Mouse (Mus musculus): ENCODE measurements around the gene Dusp28. TPM values are rescaled to one million over a fixed set of nuclear protein-coding genes. Genes with fewer than 3 reads are reported as not detected.
A peak's percentile ranks its signal among the peaks of the same experiment; 100 is the strongest.

The Dusp28 gene
- polyA plus RNA-seq, 1 experiment from 2014 or later = 8.1 TPM

DNA sequence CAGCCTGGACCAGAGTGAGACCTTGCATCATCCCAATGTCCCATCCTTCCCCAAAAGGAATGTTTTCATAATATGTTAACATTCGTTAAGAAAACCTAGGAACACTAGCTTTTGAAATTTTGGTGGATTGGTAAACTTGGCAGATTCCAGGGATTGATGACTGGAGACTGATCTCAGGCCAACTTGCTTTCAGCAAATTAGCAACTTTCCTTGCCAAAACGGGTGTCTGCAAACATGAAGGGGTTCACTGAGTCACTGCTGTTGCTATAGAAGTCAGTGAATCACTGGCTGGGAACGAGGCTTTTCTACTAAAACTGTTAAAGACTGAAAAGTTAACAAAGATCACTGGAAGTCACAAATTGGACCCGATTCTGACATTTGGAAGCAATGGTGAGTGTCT is 3.2 kb upstream of the Dusp28 start:
- H3K36me3 ChIP-seq (ENCODE audit: control insufficient read depth, insufficient read depth) = no peaks in the 10 kb centered on the region
- no peak overlapping the region for H3K4me3 ChIP-seq (ENCODE audit: low read depth, low read length)
- H3K4me1 ChIP-seq (ENCODE audit: control insufficient read depth, low read depth, low read length) = peaks cover 15% of the 10 kb centered on the region
- H3K9me3 ChIP-seq (replicated peaks; ENCODE audit: control insufficient read depth, low read length) = no peaks in the 10 kb centered on the region
- H3K27ac ChIP-seq (ENCODE audit: low read length) = no peak overlapping the region
- no peak overlapping the region for H3K4me2 ChIP-seq (ENCODE audit: low read depth, low read length)
- H3K27me3 ChIP-seq (ENCODE audit: control insufficient read depth, insufficient read depth, low read depth, low read length) = peaks cover 9% of the 10 kb centered on the region
- no peak for ATAC-seq (ENCODE audit: low read depth)
- 51% methylated on average over 4 of the region's 4 CpGs for WGBS (ENCODE audit: insufficient replicate concordance)
- no peak overlapping the region for H3K9ac ChIP-seq (ENCODE audit: low read depth, low read length)

DNA sequence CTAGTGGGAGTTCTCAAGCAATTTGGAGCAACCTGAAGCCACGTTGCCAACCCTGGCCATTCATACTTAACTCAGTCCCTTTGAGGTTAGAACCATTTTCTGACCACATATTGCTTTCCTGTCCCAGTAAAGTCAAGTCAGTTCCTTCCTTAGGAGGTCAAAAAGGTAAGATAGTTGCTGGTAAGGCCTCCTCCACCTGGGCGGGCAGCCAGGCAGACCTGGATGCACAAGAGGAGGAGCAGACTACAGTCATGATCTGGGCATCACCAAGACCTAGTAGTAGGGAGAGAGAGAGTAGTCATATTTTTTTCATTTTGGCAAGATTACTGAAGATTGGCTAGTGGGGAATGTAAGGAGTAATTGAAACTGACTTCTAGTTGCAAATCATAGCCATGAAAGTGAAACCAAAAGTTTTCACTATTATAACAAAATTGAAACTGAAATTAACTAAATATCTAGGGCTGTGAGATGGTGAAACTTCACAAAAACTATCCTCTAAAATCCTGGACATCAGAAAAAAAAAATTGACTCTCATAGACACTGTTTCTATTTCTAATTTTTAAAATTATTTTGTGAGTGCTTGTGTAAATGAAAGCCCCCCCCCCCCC is 974 bp upstream of the Dusp28 start:
- H3K27ac ChIP-seq (ENCODE audit: low read length) = no peak overlapping the region
- H3K9ac ChIP-seq (ENCODE audit: low read depth, low read length) = no peak overlapping the region
- H3K9me3 ChIP-seq (replicated peaks; ENCODE audit: control insufficient read depth, low read length) = no peaks in the 10 kb centered on the region
- no peak for ATAC-seq (ENCODE audit: low read depth)
- WGBS (ENCODE audit: insufficient replicate concordance) = 61% methylated on average over 2 of the region's 2 CpGs
- no peaks in the 10 kb centered on the region for H3K36me3 ChIP-seq (ENCODE audit: control insufficient read depth, insufficient read depth)
- H3K4me1 ChIP-seq (ENCODE audit: control insufficient read depth, low read depth, low read length) = peaks cover 32% of the 10 kb centered on the region
- no peak overlapping the region for H3K4me3 ChIP-seq (ENCODE audit: low read depth, low read length)
- peak overlapping the region; percentile 93; the same call in 1 of the 2 replicates for H3K4me2 ChIP-seq (ENCODE audit: low read depth, low read length)
- H3K27me3 ChIP-seq (ENCODE audit: control insufficient read depth, insufficient read depth, low read depth, low read length) = peaks cover 4% of the 10 kb centered on the region; the same call in 1 of the 2 replicates

DNA sequence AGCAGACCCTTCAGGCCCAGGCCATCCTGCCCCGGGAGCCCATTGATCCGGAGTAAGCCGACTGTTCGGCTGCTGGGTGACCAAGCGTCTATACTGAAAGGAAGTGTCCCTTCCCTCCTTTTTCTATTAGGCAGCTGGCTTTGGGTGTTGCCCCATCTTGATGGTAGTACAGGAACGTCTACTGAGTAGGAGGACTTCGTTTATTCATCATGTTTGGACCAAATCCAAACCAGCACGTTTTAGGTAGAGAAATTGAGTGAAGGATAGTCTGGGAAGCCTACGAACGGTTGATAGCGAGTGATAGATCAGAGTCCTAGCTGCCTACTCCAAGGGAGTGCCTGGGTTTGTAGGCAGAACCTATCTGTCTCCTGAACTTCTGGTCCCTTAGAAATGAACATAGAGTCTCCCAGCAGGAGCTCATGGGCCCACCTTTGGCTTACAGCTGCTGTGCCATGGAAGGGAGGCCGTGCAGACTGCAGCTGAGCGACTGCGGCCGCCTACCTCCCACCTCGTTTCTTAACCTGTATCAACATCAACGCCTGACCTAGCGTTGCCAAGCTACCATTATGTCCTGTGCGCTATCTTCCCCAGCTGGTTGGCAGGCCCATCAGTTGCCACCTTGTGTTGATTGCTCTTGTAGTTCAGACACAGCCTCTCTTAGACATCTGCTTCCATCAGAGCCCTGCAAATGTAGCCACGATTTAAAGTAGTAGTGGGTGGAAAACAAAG is 1.0 kb downstream of the Dusp28 start:
- 39% methylated on average over 20 of the region's 20 CpGs for WGBS (ENCODE audit: insufficient replicate concordance)
- Histone ChIP-seq H3K36me3 (ENCODE audit: control insufficient read depth, insufficient read depth) (no peaks in the 10 kb centered on the region), H3K4me2 (ENCODE audit: low read depth, low read length) (peak overlapping the region; percentile 93), H3K27ac (ENCODE audit: low read length) (peak overlapping the region; percentile 94), H3K9me3 (replicated peaks; ENCODE audit: control insufficient read depth, low read length) (no peaks in the 10 kb centered on the region), H3K4me1 (ENCODE audit: control insufficient read depth, low read depth, low read length) (peaks cover 48% of the 10 kb centered on the region), H3K9ac (ENCODE audit: low read depth, low read length) (peak overlapping the region; percentile 79), H3K27me3 (ENCODE audit: control insufficient read depth, insufficient read depth, low read depth, low read length) (no peaks in the 10 kb centered on the region), H3K4me3 (ENCODE audit: low read depth, low read length) (peak overlapping the region; percentile 85)
- ATAC-seq (ENCODE audit: low read depth) = no peak

DNA sequence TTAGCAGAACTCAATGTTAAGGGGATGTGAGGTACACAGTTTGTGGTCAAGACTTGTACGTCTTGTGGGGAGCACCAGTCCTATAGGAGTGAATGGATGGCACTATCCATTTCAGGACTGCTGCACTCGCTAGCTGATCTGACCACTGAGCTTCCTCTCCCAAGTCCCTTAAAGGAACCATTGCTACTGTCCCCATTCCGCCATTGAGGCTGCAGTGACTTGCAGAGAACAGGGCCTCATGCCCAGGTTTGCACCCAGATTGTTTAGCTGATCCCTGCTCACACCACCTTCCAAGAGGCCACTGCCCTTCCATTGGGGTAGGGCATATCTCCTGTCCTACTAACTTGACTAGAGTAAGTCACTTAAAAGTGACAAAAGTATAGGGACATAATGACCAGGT is 1.9 kb downstream of the Dusp28 start:
- no peak for ATAC-seq (ENCODE audit: low read depth)
- peaks cover 46% of the 10 kb centered on the region for H3K4me1 ChIP-seq (ENCODE audit: control insufficient read depth, low read depth, low read length)

DNA sequence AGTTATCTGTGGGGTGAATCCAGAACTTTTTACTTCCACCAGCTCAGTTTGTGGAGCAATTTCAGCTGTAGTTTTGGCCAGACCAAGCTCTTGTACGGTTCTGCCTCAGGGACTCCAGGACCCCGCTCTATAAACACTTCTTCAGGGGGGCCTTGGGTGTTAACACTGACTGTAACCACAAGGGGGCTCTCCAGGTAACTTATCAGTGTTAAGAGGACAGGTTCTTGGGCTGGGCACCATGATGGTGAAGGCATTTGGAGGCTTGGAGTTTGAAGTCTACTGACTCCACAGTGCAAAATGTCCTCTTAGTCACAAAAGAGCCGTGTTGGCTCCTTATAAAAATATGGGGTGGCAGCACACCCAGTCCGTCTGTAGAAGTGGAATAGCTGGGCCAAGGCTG is 2.3 kb downstream of the Dusp28 start:
- no peaks in the 10 kb centered on the region for H3K9me3 ChIP-seq (replicated peaks; ENCODE audit: control insufficient read depth, low read length)
- no peak overlapping the region for H3K4me2 ChIP-seq (ENCODE audit: low read depth, low read length)
- no peak for ATAC-seq (ENCODE audit: low read depth)
- H3K9ac ChIP-seq (ENCODE audit: low read depth, low read length) = no peak overlapping the region
- 58% methylated on average over 4 of the region's 4 CpGs for WGBS (ENCODE audit: insufficient replicate concordance)
- H3K36me3 ChIP-seq (ENCODE audit: control insufficient read depth, insufficient read depth) = no peaks in the 10 kb centered on the region
- H3K4me1 ChIP-seq (ENCODE audit: control insufficient read depth, low read depth, low read length) = peaks cover 46% of the 10 kb centered on the region
- no peak overlapping the region for H3K4me3 ChIP-seq (ENCODE audit: low read depth, low read length)
- H3K27me3 ChIP-seq (ENCODE audit: control insufficient read depth, insufficient read depth, low read depth, low read length) = no peaks in the 10 kb centered on the region
- no peak overlapping the region for H3K27ac ChIP-seq (ENCODE audit: low read length)

More for the DNA sequence above, 1.9 kb downstream of the Dusp28 start:
- H3K4me3 ChIP-seq (ENCODE audit: low read depth, low read length) = no peak overlapping the region
- 87% methylated on average over 3 of the region's 3 CpGs for WGBS (ENCODE audit: insufficient replicate concordance)
- no peak overlapping the region for H3K27ac ChIP-seq (ENCODE audit: low read length)
- no peak overlapping the region for H3K4me2 ChIP-seq (ENCODE audit: low read depth, low read length)
- H3K27me3 ChIP-seq (ENCODE audit: control insufficient read depth, insufficient read depth, low read depth, low read length) = no peaks in the 10 kb centered on the region
- no peaks in the 10 kb centered on the region for H3K9me3 ChIP-seq (replicated peaks; ENCODE audit: control insufficient read depth, low read length)
- H3K36me3 ChIP-seq (ENCODE audit: control insufficient read depth, insufficient read depth) = no peaks in the 10 kb centered on the region
- H3K9ac ChIP-seq (ENCODE audit: low read depth, low read length) = no peak overlapping the region

DNA sequence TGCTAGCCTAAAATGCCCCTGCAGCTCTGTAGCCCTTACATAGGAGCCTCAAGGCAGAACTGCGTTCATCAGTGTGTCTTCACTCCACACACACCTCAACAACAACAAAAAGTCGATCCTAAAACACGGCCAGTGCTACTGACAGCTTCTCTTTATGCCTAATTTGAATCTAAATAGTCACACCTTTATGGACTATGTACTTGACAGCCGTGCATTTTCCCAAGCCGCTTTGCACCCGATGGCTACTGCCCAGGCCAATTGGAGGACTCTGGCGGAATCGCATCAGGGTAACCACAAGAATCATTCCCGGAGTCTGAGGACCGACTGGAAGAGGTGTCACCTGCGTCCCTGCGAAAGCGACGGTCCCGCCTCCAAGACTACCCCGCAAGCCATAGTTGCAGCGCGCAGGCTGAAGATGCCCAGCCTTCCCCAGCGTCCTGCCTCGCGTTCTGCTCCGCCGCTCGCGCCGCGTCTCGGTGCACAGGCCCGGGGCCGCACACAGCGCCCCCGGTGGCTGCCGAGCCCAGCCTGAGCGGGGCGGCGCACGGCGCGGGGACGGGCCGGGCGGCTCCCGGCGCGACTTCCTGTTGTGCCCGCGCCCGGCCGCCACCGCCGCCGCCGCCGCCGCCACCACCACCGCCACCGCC is 3.6 kb downstream of the Dusp28 start, which contains the start of gene Rnpepl1:
Rnpepl1 (plus strand) TSS at position 545 of the 647 bp plus-strand sequence.
- WGBS (ENCODE audit: insufficient replicate concordance) = 1% methylated on average over 45 of the region's 57 CpGs
- H3K9me3 ChIP-seq (replicated peaks; ENCODE audit: control insufficient read depth, low read length) = no peaks in the 10 kb centered on the region
- H3K27ac ChIP-seq (ENCODE audit: low read length) = peak within 1 kb of the TSS; percentile 85
- no peaks in the 10 kb centered on the region for H3K36me3 ChIP-seq (ENCODE audit: control insufficient read depth, insufficient read depth)
- H3K27me3 ChIP-seq (ENCODE audit: control insufficient read depth, insufficient read depth, low read depth, low read length) = no peaks in the 10 kb centered on the region
- H3K9ac ChIP-seq (ENCODE audit: low read depth, low read length) = peak within 1 kb of the TSS; percentile 83
- peaks cover 46% of the 10 kb centered on the region for H3K4me1 ChIP-seq (ENCODE audit: control insufficient read depth, low read depth, low read length)
- H3K4me2 ChIP-seq (ENCODE audit: low read depth, low read length) = peak within 1 kb of the TSS; percentile 91
- peak; percentile 62 for ATAC-seq (ENCODE audit: low read depth)
- peak within 1 kb of the TSS; percentile 69 for H3K4me3 ChIP-seq (ENCODE audit: low read depth, low read length)

DNA sequence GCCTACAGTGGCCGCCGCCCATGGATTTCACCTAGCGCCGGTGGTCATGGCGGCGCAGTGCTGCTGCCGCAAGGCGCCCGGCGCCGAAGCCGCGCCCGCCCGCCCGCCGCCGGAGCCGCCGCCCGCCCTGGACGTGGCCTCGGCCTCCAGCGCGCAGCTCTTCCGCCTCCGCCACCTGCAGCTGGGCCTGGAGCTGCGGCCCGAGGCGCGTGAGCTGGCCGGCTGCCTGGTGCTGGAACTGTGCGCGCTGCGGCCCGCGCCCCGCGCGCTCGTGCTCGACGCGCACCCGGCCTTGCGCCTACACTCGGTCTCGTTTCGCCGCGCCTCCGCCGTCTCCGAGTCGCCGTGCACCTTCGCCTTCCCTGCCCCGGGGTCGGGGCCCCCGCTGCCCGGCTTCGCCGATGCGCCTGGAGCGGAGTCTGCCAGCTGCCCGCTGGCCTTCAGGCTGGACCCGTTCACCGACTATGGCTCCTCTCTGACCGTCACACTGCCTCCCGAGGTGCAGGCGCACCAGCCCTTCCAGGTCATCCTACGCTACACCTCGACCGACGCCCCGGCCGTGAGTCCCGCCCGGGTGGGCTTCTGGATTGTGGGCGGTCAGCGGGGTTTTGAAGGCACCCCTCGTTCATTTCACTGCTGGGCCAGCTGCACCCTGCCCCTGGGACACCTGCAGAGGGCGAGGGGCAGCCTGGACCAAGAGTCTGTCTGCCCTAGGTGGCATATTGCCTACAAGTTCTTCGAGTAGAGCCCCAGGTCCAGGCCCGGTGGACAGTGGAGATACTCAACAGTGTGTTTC is 4.3 kb downstream of the Dusp28 start:
- peak overlapping the region; percentile 91 for H3K4me2 ChIP-seq (ENCODE audit: low read depth, low read length)
- H3K9me3 ChIP-seq (replicated peaks; ENCODE audit: control insufficient read depth, low read length) = no peaks in the 10 kb centered on the region
- peak; percentile 9; the same call in 1 of the 2 replicates for ATAC-seq (ENCODE audit: low read depth)
- H3K4me1 ChIP-seq (ENCODE audit: control insufficient read depth, low read depth, low read length) = peaks cover 46% of the 10 kb centered on the region
- peak overlapping the region; percentile 83 for H3K9ac ChIP-seq (ENCODE audit: low read depth, low read length)
- peak overlapping the region; percentile 85 for H3K27ac ChIP-seq (ENCODE audit: low read length)
- H3K4me3 ChIP-seq (ENCODE audit: low read depth, low read length) = peak overlapping the region; percentile 69
- H3K27me3 ChIP-seq (ENCODE audit: control insufficient read depth, insufficient read depth, low read depth, low read length) = no peaks in the 10 kb centered on the region
- 1% methylated on average over 61 of the region's 85 CpGs for WGBS (ENCODE audit: insufficient replicate concordance)
- H3K36me3 ChIP-seq (ENCODE audit: control insufficient read depth, insufficient read depth) = 0 out of 2 replicates have a peak, but pooled peaks cover 2% of the 10 kb centered on the region

DNA sequence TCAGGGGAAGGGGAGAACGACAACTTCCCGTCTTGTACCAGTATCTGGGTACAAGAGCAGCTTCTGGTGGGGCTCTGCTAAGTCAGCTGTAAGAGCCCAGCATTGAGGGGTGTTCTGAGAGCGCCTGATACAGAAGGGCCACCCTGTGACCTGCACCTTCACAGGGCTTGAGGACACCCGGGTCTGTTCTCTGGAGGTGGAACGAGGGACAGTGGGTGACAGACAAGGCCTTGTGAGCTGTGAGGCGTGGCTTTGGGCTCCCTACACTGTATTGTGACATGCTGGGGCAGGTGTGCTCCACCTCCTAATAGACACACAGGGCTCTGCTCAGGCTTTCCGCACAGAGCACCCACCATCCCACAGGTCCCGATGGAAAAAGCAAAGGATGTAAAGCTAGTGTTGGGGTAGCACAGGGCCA is 4.9 kb downstream of the Dusp28 start:
- Histone ChIP-seq H3K4me1 (ENCODE audit: control insufficient read depth, low read depth, low read length) (peaks cover 46% of the 10 kb centered on the region), H3K4me2 (ENCODE audit: low read depth, low read length) (peak overlapping the region; percentile 91), H3K9me3 (replicated peaks; ENCODE audit: control insufficient read depth, low read length) (no peaks in the 10 kb centered on the region), H3K36me3 (ENCODE audit: control insufficient read depth, insufficient read depth) (peaks cover 7% of the 10 kb centered on the region; the same call in 1 of the 2 replicates), H3K27me3 (ENCODE audit: control insufficient read depth, insufficient read depth, low read depth, low read length) (no peaks in the 10 kb centered on the region), H3K27ac (ENCODE audit: low read length) (peak overlapping the region; percentile 85), H3K9ac (ENCODE audit: low read depth, low read length) (peak overlapping the region; percentile 83), H3K4me3 (ENCODE audit: low read depth, low read length) (peak overlapping the region; percentile 69)
- ATAC-seq (ENCODE audit: low read depth) = no peak
- WGBS (ENCODE audit: insufficient replicate concordance) = 26% methylated on average over 8 of the region's 8 CpGs

Measured in liver, embryonic 16.5 days (tissue).